Mouse (Mus musculus) kidney, postnatal 4 days (tissue): ENCODE measurements around the gene Gm20662.
A peak's percentile ranks its signal among the peaks of the same experiment; 100 is the strongest.

Experiments used
- DNase-seq, 2 experiments: peaks; one replicate each; pipeline ENCODE4 v3.0.0; 2021; ENCODE audit warnings: mixed read lengths in 2 of 2

Gm20662 gene

DNA sequence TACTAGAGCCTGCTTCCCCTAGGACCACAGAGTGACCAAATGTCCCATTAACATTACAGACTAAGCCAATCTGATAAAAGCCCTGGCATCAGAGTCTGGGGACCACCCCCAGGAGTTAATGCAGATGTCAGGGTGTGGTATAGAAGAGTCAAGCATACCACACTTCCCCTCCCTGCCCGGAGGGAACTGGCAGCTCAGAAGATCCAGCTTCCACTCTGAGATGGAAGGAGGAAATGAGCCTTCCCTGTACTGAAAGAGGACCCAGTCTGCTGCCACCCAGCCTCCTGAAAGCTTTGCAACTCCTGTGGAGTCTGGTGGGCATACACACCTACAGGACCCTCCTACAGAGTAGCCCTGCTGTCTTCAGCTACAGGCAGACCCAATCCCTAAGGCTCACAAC lies 58.9 kb downstream of the Gm20662 start:
- no peak for DNase-seq

DNA sequence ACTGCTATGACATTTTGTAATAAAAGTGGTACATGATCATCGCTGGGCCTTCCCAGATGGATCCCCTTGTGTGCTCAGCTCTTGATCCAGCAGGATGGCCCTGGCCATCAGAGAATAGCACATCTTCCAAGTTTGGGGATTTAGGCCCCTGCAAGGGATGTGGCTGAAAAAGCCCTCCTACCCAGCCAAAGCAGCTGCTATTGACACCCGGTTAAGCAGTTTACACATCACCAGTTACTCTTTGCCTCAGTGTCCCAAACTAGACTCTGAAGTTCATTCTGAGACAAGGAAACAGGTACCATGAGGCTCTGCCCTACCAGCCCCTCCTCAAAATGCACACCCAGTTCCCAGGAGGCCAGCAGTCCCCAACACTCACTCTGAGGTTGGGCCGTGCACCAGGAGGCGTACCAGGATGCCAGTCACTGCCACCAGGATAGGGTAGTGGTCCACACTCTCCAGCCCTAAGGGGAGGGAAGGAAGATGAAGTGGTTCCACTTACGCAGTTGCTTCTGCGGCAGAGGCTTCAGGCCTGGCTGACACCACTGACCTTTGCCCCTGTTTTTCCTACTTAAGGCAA lies 59.6 kb downstream of the Gm20662 start:
- DNase-seq, result no peak

DNA sequence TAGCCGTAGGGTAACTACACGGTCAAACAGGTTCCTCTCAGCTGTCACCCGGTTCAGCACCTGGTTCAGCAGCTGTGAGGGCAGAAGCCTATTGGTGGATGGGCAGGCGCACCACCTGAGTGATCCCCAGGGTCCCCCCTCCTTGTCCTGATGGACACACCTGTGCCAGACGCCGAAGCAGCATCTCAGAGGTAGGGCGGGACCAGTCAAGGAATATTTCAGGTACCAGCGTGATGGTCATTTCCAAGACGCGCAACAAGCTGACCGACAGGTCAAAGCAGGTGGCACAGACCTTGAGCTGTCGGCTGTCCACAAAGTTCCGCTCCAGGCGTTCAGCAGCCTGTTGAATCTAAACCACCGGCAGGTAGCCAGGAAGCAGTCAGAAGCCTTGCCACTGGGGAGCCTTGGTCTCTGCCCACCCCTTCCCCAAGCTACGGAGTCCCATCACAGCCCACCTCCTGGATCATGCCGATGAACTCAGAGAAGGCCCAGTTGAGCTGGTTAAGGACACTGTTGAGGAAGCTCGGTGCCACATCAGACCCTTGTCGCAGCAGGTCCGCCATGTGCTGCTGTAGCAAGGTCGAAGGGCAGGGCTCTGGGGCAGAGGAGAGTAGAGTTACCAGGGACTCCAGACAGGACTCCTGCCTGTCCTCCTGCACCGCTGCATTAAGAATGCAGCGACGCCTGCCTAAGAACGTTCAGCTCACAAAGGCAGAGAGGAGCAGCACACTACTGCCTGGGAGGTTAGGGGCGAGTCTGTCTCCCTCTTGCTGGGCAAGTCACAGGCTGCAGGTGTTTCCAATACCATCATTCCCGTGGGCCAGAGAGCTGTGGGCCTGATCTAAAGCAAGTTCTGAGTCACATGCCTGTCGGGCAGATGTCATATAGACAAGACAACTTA lies 60.5 kb downstream of the Gm20662 start:
- no peak for DNase-seq

DNA sequence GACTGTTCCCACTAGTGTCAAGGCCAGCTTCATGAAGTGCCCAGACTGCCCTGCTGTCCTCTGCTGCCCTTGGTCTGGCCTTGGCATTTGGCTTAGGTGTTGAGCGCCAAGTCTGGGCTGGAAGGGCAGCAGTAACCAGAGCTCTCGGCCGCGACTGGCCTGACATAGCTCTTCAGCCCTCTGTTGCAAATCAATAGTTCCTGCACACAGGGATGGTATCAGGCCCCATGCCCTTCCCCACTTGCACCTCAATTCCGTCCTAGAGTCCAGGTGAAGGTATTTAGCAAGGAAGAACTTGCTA lies 61.1 kb downstream of the Gm20662 start:
- no peak for DNase-seq

DNA sequence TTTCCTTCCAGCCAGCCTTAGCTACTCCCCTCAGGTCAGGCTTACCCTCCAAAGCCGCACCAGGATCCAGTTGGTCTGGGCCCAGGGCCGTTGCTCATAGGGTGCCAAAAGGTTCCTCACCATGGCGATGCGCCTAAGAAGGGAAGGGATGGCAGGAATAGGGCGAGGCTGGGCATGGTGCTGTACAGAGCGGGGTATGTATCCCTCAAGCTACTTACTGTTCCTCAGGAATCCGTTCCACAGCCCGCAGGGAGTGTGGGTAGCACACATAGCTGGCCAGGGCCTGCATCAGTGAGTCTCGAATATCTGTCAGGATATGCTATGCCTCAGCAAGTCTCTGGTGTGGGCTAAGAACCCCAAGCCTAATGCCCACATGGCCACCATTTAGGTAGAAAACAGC lies 62.1 kb downstream of the Gm20662 start:
- DNase-seq, result no peak

DNA sequence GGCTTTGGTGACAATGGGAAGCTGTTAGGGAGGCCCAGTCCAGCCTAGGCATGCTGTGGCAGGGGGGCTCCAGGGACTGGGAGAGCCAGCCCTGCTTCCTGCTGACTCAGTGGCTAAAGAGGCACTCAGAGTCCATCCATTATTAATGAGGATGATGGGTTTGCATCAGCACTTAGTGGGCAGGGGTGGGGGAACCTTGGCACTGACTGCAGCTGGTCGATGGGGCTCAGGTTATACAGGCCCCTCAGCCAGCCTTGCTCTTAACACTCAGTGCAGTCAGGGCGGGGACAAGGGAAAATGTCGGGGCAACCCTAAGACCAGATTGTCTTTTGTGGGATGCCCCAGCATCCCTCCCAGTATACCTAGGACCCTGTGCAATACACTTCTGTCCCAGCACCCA lies 66.0 kb downstream of the Gm20662 start:
- no peak for DNase-seq

DNA sequence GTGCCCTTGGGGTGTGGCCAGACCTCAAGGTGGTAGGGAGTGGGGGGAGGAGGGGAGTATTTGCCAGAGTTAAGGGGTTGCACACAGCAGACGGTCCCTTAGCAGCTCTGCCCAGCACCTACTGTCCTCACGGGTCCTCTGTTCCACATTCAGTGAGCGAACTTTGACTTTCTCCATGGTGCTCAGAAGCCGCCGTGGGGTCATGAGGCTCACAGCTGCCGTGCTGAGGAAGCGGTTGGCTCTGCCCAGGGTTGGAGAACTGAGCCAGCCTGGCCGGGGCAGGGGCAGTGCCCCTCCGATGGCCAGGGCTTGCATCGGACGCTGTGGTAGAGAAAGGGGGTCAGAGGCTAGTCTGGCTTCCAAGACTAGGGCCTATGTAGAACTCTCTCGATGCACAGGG lies 67.2 kb downstream of the Gm20662 start:
- DNase-seq, result no peak

DNA sequence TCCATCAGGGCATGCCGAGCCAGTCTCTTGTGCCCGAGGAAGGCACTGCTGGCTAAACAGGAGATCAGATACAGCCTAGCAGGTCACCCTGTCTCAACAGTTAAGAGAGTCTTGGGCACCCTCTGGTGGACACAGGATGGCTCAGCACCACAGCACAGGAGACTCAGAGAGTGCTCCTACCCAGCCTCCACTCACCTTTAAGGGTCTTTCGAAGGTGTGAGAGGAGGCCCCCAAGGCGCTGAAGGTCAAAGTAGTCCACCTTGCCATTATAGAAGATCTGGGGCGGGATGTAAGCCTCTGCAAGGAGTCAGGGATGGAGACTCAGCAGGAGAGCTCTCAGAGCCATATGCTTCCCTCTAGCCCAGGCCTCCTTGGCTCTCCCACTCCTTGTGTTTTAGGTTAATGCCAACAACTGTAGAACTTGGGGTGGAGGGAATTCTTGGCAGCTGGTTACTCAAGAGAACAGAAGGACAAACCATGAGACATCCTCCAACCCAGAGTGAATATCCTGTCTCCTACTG lies 69.4 kb downstream of the Gm20662 start:
- DNase-seq, result peak; percentile 71 to 77

DNA sequence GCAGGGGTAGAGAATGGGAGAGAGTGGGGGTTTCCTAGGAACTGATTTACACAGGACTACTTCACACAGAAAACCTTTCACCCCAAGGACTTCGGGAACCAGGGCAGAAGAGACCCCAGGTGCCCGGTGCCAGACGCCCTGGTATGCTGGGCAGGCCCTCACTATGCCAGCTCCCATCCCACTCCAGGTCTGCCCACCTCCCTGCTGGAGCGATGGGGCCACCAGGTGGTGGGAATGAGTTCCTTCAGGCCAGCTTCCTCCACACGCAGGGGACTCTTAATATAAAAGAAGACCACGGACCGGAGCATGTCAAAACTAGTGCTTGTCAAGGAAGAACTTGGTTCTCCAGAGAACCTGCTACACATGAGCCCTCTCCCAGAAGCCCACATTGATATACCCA lies 71.0 kb downstream of the Gm20662 start:
- DNase-seq, result no peak

DNA sequence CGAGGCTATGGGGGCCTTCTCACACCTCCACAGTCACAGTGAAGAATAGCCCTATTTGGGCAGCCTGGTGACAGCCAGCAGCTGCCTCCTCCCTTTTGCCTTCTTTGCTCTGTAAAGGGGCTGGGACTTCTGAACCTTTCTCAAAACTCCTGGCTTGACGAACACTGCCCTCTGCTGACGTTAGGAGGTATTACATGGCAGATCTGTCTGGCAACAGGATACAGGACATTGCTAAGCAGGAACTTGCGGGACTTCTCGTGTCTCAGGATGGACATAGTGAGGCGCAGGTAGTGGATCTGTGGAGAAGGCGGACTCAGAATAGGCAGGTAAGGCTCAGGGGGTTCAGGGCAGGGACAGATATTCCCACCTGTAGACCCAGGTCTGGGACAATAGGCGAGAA lies 71.8 kb downstream of the Gm20662 start:
- peak; percentile 88 to 90 for DNase-seq

DNA sequence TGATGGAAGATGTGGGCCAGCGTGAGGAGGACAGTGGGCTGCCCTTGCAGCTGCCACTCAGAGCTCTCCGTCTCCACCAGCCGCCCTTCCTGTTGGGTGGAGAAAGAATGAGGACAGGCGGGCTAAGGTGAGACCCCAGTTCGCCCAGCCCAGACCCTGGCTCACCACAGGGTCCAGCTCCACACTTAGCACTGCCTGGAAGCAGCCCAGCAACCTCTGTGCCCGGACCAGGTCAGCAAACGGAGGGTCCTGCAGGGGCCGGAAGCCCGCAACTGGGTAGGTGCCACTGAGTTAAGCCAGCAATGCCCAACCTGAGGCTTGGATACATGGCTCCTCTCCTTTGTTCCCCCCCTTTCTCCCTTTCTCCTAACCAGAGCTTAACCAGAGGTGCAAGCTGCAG lies 72.9 kb downstream of the Gm20662 start:
- no peak for DNase-seq

DNA sequence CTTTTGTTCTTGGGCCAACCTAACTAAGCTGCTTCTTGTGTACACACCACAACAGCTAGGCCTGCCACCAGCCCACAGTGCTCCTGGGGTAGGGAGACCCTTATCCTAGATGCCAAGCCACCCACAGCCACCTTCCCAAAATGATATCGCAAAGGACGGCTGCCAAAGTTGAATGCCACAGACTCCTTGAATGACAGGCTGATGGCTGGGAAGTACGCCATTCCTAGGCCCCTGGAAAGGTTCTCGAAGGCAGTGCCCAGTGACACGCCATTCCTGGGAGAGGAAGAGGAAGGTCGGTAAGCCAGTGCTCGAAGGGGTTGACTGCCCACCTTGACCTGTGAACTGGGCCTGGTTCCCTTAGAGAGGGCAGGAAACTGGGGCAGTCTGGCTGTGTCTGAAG lies 73.4 kb downstream of the Gm20662 start:
- no peak for DNase-seq

DNA sequence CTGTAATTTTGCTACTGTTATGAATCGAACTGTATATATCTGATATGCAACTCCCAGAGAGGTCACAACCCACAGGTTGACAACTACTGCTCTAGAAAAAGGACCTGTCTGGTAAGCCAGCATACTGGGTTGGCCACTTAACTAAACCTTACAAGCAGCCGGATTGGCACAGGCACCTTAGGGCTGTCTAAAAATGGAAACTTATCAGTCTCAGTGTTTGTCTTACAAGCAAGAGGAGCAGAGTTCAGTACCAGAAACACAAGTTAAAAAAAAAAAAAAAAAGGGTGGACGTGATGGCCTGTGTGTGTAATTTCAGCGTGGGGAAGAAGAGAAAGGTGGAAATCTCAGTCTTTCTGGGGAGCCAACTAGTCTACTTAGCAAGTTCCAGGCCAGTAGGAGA lies 75.7 kb downstream of the Gm20662 start:
- DNase-seq, result no peak

DNA sequence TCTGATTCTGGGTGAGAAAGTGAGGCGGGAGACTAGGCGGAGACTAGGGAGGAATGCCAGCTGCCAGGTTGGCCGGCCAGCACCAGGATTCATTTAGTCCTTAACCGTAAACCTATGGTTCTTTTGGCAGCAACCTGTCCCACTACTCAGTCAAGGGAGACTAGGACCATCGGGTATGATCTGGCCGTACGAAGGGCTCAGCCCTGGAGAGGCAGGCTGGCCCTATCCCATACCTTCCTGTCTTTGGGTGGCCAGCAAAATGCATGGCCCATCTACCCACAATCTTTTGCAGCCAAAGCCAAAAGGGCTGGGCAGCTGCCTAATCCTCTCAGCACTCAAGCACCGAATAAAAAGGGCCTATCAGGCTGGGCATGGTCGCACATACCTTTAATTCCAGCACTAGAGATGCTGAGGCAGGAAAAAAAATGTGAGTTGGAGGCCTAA lies 76.4 kb downstream of the Gm20662 start:
- DNase-seq, result no peak

DNA sequence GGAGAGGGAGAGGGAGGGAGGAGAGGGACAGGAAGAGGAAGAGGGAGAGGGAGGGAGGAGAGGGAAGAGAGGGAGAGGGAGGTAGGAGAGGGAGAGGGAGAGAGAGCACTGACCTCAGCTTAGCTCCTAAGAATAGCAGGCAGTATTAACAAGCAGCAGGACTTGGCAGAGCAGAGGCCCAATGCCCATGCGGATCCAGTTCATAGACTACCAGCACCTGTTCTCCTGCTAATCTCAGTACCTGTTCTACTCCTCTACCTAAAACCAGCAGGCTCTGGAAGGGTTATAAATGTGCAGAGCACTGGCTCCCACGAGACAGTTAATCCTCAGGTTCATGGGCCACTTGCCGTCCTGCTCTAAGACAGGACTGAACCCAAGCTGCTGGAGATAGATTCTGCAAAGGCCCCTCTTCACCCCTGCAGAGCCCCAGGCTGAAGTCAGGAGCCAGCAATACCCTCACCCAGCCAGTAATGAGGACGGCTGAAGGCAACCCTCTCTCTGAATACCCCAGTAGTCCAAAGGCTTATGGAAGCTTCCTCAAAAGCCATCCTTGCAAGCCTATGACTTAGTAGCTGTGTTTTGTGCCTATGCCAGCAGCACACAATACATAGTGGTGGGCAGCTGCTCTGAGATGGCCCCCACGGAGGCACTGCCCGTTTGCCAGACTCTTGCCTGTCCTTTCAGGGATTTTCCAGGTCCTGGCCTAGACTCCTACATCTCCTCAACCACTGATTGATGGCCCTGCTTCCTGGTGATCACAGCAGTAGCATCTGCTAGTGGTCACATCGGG lies 77.2 kb downstream of the Gm20662 start:
- DNase-seq, result no peak

DNA sequence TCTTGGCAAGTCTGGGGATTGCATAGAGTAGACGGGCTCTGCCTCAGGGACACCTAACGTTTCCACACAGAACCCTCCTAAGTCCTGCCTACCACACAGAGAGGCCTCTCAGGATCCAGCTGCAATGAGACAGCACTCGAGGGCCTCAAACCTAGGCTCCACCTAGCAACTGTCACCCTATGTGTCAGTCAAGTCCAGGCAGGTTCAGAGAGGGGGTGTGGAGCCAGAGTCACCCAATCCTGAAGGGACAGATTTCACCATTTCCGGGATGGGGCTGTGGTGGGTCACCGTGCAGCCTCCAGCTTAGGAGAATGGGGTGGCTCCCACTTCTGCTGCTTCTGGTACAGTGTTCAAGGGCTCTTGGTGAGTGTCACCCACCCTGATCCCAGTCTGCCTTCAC lies 84.0 kb downstream of the Gm20662 start, which contains the start of gene Mst1:
TSS of gene Mst1 (plus strand) at position 269 of the 400 bp plus-strand sequence.
- DNase-seq, result no peak

DNA sequence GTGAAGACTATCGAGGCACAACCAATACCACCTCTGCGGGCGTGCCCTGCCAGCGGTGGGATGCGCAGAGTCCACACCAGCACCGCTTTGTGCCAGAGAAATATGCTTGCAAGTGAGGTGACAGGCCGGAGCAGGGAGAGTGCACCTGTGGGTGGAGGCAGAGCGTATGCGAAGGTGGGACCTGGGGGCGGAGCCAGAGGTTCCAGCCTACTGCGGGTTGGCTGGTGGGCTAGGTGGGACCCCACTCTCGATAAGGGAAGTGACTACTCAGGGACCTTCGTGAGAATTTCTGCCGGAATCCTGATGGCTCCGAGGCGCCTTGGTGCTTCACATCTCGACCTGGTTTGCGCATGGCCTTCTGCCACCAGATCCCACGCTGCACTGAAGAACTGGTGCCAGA lies 86.4 kb downstream of the Gm20662 start:
- DNase-seq, result peak in 1 of 2 experiments; percentile 45

DNA sequence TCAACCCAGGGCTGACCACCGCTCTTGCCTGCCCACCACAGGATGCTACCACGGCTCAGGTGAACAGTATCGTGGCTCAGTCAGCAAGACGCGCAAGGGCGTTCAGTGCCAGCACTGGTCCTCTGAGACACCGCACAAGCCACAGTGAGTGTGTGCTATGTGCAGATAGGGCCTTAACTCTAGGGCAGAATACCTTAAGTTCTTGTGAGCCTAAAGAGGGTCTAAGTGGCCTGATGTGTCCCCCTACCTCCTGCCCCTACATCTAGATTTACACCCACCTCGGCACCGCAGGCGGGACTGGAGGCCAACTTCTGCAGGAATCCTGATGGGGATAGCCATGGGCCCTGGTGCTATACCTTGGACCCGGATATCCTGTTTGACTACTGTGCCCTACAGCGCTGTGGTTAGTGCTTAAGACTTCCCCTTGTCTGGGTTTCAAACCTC lies 86.9 kb downstream of the Gm20662 start, which contains the start of gene Rnf123:
TSS of gene Rnf123 (minus strand) at position 359 of the 444 bp plus-strand sequence.
- no peak for DNase-seq

DNA sequence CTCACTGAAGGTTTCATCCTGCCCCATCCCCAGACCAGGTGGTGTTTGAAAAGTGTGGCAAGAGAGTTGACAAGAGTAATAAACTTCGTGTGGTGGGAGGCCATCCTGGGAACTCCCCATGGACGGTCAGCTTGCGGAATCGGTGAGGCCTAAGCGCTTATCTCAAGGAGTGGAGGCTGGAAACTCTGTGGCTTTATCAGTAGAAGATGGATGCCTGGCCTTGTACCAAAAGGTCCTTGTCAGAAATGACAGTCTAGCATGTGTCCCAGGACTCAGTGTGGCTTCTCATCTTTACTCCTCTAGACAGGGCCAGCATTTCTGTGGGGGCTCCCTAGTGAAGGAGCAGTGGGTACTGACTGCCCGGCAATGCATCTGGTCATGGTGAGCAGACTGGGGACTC lies 87.4 kb downstream of the Gm20662 start:
- no peak for DNase-seq

DNA sequence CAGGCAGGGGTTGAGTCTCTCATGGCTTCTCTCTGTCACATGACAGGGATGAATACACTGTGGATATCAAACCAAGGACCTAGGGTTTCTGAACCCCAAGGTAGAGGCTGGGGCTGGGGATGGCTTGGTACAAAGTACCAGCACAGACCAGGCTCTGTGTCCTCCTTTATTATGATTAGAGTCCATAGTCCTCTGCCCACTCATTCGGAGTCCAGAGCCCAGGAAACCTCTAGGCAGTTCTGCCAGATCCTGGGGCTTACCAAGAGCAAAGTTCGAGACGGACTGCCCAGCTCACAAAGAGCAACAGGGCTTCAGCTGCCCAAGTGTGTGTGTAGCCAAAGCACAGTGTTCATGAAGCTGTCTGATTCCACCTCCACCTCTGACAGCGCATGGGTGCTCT lies 89.1 kb downstream of the Gm20662 start:
- DNase-seq, result no peak

DNA sequence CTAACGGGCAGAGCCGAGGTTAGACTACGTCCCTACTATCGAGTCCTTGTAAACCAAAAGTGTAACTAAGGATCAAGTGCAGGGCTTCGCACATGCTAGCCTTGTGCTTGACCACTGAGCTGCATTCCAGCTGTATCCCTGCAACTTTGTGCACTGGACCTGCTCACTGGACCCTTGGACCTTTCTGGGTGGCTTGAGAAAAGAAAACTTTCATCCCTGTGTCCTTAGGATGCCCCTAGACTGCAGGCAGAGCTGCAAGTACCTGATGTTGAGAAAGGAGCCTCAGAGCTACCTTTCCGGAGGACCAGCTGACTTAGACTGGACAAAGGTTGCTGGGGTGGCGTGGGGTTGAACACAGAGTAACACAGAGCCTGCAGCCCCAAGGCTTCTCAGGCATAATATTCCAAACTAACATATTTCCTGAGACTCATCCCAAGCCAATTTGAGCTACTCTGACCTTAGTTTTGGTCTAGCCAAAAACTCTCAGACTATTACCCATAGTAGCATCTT lies 94.5 kb downstream of the Gm20662 start:
- peak in 1 of 2 experiments; percentile 35 for DNase-seq

DNA sequence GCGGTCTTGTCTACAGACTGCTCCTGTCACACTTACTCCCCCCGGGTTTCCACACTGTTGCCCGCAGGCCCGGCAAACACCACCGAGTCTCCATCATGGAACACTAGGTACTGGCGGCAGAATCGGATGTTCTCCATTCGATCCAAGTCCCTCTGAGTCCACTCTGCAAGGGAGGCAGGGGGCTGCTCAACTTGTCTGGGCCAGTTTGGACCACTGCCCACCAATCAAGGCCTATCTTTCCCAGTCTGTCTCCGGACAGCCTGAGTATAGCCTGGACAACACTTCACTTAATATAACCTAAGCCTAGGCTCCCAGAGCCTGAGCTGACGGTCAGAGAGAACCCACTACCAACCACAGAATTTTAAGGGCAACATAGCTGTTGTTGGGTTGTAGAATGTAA lies 97.4 kb downstream of the Gm20662 start:
- DNase-seq, result no peak
